Mouse (Mus musculus): ENCODE measurements around the gene Pfdn2. TPM values are rescaled to one million over a fixed set of nuclear protein-coding genes. Genes with fewer than 3 reads are reported as not detected.

Gene Pfdn2
- polyA plus RNA-seq, 1 experiment from 2014 or later = 30.9 TPM

Other genes starting within 250 kb of the Pfdn2 start
- 1.8 and 2.1 TPM in 2 replicates for gene Cfap126, start 231.8 kb upstream of the Pfdn2 start, polyA plus RNA-seq (2015; fragmentation: Nextera tagmentation; extraction: Ambion mirVana)
- 137 and 164 TPM in 2 replicates for gene Sdhc, start 195.1 kb upstream of the Pfdn2 start, polyA plus RNA-seq (2015; fragmentation: Nextera tagmentation; extraction: Ambion mirVana)
- 0.04 TPM in 1 of 2 replicates, not detected in the other for gene Mpz, start 195.0 kb upstream of the Pfdn2 start, polyA plus RNA-seq (2015; fragmentation: Nextera tagmentation; extraction: Ambion mirVana)
- gene Pcp4l1, start 149.4 kb upstream of the Pfdn2 start, polyA plus RNA-seq (2015; fragmentation: Nextera tagmentation; extraction: Ambion mirVana) = 2.5 and 2.6 TPM in 2 replicates
- gene Nr1i3, start 131.7 kb upstream of the Pfdn2 start, polyA plus RNA-seq (2015; fragmentation: Nextera tagmentation; extraction: Ambion mirVana) = 2.2 and 2.4 TPM in 2 replicates
- 11.8 and 14.9 TPM in 2 replicates for gene Tomm40l, start 123.2 kb upstream of the Pfdn2 start, polyA plus RNA-seq (2015; fragmentation: Nextera tagmentation; extraction: Ambion mirVana)
- gene Apoa2, start 120.6 kb upstream of the Pfdn2 start, polyA plus RNA-seq (2015; fragmentation: Nextera tagmentation; extraction: Ambion mirVana) = 8,709 and 8,864 TPM in 2 replicates
- 111 and 128 TPM in 2 replicates for gene Fcer1g, start 111.3 kb upstream of the Pfdn2 start, polyA plus RNA-seq (2015; fragmentation: Nextera tagmentation; extraction: Ambion mirVana)
- 0.48 and 0.64 TPM in 2 replicates for gene Adamts4, start 95.2 kb upstream of the Pfdn2 start, polyA plus RNA-seq (2015; fragmentation: Nextera tagmentation; extraction: Ambion mirVana)
- 138 and 143 TPM in 2 replicates for gene Ndufs2, start 94.3 kb upstream of the Pfdn2 start, polyA plus RNA-seq (2015; fragmentation: Nextera tagmentation; extraction: Ambion mirVana)
- gene B4galt3, start 75.3 kb upstream of the Pfdn2 start, polyA plus RNA-seq (2015; fragmentation: Nextera tagmentation; extraction: Ambion mirVana) = 22.6 and 23.2 TPM in 2 replicates
- gene Ppox, start 64.5 kb upstream of the Pfdn2 start, polyA plus RNA-seq (2015; fragmentation: Nextera tagmentation; extraction: Ambion mirVana) = 205 and 206 TPM in 2 replicates
- gene Usp21, start 57.7 kb upstream of the Pfdn2 start, polyA plus RNA-seq (2015; fragmentation: Nextera tagmentation; extraction: Ambion mirVana) = 23.1 and 25.3 TPM in 2 replicates
- gene Ufc1, start 50.6 kb upstream of the Pfdn2 start, polyA plus RNA-seq (2015; fragmentation: Nextera tagmentation; extraction: Ambion mirVana) = 40.3 and 45.2 TPM in 2 replicates
- gene Dedd, start 16.5 kb upstream of the Pfdn2 start, polyA plus RNA-seq (2015; fragmentation: Nextera tagmentation; extraction: Ambion mirVana) = 17.5 and 19.7 TPM in 2 replicates
- 38.8 and 39.0 TPM in 2 replicates for gene Nit1, start within 50 bp of the Pfdn2 start, polyA plus RNA-seq (2015; fragmentation: Nextera tagmentation; extraction: Ambion mirVana)
- 0.20 and 0.28 TPM in 2 replicates for gene Klhdc9, start 15.1 kb downstream of the Pfdn2 start, polyA plus RNA-seq (2015; fragmentation: Nextera tagmentation; extraction: Ambion mirVana)
- 0.09 and 0.13 TPM in 2 replicates for gene Nectin4, start 24.4 kb downstream of the Pfdn2 start, polyA plus RNA-seq (2015; fragmentation: Nextera tagmentation; extraction: Ambion mirVana)
- 5.3 and 5.8 TPM in 2 replicates for gene Arhgap30, start 43.3 kb downstream of the Pfdn2 start, polyA plus RNA-seq (2015; fragmentation: Nextera tagmentation; extraction: Ambion mirVana)
- 15.9 and 19.3 TPM in 2 replicates for gene Usf1, start 65.6 kb downstream of the Pfdn2 start, polyA plus RNA-seq (2015; fragmentation: Nextera tagmentation; extraction: Ambion mirVana)
- 4.6 and 5.3 TPM in 2 replicates for gene Tstd1, start 73.2 kb downstream of the Pfdn2 start, polyA plus RNA-seq (2015; fragmentation: Nextera tagmentation; extraction: Ambion mirVana)
- gene F11r, start 91.9 kb downstream of the Pfdn2 start, polyA plus RNA-seq (2015; fragmentation: Nextera tagmentation; extraction: Ambion mirVana) = 33.8 and 34.2 TPM in 2 replicates
- gene Alyref2, start 157.8 kb downstream of the Pfdn2 start, polyA plus RNA-seq (2015; fragmentation: Nextera tagmentation; extraction: Ambion mirVana) = 2.6 and 3.5 TPM in 2 replicates
- not detected in 2 replicates for gene Itln1, start 189.6 kb downstream of the Pfdn2 start, polyA plus RNA-seq (2015; fragmentation: Nextera tagmentation; extraction: Ambion mirVana)
- 0.36 and 0.48 TPM in 2 replicates for gene Cd244a, start 213.5 kb downstream of the Pfdn2 start, polyA plus RNA-seq (2015; fragmentation: Nextera tagmentation; extraction: Ambion mirVana)

Measured in liver, embryonic 16.5 days (tissue).